Mouse (Mus musculus): ENCODE measurements at regions not wholly inside any gene's neighbourhood (a gene's known extent, or its start where the extent isn't known, plus 50 kb on each side); places are given as distances from the start of the nearest gene placed in this dataset.

DNA sequence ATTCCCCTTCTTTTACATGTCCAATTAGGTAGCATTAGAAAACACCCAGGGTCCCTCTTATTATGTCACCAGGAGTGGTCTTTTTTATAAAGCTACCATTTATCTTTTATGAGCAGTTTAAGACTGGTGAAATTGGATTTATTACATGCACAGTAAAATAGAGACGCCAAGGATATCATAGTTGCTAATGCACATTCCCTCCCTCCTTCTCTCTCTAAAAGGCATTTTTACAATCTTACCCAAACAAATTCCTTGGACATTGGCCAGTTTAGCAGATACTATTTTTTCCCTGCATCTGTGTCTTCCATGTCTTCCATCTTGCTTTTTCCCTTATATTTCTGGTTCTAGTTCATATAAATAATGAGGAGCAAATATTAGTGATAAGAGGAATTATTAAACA, 186.7 kb upstream of the Robo2 start:
- DNase-seq (ENCODE audit: low spot score): no peak

DNA sequence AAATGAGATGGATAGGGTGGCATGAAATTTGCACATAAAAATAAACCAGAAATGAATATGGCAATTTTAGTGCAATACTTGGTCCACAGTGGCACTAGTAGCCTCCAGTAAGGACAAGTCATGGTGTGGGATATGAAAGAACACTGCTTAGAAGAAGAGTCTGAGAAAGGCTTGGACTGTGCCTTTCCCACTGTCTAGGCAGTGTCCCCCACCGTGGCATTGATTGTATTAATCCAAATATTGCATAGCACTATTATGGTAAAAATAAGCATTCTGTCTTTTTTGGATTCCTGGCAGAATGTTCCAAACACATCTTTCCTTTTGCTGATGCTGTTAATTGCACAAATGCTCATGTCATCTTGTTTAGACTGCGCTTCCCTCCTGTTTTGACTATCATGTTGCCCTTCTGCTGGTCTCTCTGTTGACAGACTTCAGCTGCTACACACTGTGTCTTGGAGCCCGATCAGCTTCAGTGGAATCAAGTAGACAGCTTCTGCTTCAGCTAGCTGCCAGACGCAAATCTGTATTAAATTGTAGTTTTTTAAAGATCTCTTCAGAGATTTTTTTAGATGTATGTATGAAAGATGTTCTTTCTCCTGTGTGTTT, 186.2 kb upstream of the Robo2 start:
- DNase-seq (ENCODE audit: low spot score): peak; percentile 48

DNA sequence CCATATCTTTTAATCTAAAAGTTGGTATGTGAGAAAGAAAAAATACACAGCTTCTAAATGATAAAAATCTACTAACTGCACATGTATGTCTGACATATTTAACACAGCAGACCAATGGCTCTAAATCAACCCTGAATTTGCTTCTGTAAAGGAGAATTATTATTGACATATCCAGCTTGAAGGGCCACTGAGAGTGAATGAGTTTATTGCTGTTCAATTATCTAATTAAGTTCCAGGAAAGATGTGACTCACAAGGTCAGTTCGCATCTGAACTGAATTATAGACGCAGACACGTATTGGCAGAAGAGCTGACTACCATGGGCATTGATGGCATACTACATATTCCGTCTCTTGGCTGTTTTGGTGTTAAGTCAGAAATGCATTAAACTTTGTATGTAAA, 180.3 kb upstream of the Robo2 start:
- no peak for DNase-seq (ENCODE audit: low spot score)

DNA sequence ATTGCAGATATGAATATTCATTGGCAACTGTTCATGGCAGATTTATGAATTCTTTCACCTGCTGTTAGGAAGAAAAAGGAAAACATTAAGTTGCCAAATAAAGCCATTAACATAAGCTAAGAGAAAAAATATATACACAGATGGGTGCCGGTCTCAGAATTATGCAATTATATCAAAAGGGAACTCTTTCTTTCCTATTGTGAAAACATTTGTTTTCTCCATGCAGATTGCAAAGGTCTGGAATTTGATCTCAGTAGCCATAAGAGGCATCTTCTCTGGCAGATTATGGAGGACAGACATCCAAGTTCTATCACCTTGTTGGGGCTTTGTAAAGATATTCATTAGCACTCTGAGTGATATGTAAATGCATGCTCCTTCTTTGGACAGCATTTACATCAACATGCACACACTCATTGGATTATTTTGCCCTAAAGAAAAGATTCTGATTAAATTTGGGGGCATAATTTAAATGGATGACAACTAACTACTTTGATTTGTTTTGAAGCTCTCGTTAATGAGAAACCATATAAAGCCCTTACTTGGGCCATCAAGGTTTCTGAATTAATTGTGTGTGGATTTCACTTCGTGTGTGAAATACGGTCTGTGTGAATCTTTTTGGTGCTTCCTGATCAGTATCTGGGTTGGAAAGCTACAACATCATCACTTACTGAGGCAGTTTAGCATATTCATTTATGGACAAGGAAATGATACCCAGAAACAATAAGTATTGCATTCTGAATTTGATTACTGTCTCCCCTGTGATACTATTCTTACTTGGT, 171.2 kb upstream of the Robo2 start:
- peak; percentile 9 for DNase-seq (ENCODE audit: low spot score)

DNA sequence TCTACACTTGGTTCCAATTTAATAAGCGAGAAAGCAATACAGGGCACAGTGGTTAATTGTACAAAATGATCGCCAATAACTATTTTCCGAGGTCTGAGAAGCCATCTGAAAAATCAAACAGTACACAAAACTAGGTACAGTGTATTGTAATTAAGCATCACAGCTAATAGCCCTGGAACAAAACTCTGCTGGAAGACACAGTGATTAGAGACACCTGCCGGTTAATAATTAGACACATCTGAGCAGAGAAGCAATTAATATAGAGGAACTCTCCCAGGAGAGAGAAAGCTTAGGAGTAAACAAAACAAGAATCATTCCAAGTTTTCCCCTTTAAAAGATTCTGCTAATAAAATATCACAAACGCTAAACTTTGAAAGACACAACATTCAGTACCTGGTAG, 136.7 kb upstream of the Robo2 start:
- no peak for DNase-seq (ENCODE audit: low spot score)

DNA sequence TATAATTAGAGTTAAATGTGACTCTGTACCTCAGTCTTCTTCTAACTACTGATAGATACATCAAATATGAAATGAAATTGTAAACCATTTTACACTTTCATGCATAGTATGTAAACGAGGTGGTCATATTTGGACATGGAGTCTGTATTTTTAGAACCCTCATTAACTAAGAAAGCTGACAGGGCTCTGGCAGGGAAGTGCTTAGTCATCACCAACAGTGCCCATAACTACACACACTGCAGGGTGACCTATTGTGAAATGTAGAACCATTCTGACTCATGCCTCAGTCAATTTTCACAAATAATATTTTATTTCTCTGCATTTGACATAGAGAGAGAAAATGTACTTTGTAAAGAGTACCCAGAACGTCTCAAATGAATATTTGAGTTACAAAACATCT, 118.9 kb upstream of the Robo2 start:
- DNase-seq (ENCODE audit: low spot score): no peak

DNA sequence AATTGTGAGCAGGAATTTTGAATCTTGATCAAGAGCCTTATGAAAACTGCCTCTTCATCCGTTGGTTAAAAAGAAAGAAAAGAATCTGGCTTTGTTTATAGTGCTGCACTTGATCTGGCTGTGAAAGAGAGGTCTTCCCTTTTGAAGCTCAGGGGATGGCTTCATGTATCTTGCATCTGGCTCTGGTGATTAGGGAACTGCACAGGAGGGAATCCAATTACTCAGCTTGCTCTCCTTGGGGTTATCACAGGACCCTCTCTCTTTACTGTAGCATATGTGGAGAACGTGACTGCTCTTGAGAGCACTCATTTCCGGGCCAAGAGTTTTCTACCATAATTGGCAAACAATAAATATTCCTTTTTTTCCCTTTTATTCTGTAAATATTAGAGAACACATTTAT, 116.6 kb upstream of the Robo2 start:
- DNase-seq (ENCODE audit: low spot score): no peak

DNA sequence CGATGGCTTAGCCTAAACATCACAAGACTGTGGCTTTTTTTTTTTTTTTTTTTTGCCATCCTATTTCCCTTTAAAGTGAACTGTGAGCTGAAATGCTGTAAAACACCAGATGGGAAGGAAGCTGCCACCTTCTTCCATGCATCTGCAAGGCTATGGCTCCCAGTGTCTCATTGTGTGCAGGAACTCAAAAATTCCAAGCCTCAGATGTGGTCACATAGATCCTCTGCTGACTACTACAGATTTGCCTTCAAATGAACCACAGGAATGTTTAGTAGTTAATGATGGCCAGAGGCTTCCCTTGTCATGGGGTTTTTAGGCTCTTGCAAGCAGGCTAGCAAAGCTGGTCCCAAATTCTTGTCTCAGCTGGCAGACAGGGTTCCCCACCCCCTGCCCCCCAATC, 114.9 kb upstream of the Robo2 start:
- DNase-seq (ENCODE audit: low spot score): no peak

DNA sequence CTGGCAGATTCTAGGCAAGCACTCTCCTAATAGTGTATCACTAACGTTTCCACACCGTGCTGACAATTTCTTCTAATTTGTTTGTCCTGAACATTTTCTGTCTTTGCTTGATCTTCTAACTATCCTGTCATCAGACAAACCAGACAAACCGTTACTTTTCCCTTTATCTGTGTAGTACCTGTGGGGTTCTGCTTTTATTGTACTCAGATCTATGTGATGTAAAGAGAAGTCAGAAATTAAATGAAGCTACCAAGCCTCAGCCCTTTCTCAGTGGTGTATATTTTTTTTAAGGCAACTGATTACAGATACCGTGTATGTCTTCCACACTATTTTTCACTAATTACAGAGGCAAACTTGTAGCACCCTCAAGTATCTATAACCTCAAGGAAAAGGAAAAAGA, 108.9 kb upstream of the Robo2 start:
- no peak for DNase-seq (ENCODE audit: low spot score)

DNA sequence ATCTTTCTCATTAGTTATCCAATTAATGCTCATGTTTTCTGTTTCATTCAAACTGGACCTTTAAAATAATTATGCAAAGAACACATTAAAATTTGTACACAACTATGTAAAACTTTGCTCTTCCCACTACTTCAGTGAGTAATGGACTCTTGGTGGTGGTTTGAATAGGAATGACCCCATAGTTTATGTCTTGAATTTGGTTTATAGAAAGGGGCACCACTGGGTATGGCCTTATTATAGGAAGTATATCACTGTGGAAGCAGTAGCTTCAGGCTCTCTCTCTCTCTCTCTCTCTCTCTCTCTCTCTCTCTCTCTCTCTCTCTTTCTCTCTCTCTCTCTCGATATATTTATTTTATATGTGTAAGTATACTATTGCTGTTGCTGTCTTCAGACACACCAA, 106.3 kb upstream of the Robo2 start:
- no peak for DNase-seq (ENCODE audit: low spot score)

DNA sequence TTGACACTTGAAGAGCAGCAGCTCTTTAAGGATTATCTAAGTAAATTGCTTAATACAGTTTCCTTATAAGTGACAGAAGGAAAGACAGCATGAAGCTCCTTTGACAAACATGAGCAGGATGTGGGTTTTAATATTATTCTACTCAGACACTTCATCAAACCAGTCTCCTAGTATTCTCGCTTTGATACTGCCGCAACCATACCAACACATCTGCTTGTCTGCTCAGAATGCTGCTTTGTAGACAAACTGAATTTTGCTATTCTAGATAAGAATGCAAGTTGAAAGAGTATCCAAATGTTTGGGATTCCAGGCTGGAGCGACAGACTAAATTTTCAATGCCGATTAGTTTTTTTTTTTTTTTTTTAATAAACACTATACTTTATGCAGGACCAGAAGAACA, 105.7 kb upstream of the Robo2 start:
- no peak for DNase-seq (ENCODE audit: low spot score)

DNA sequence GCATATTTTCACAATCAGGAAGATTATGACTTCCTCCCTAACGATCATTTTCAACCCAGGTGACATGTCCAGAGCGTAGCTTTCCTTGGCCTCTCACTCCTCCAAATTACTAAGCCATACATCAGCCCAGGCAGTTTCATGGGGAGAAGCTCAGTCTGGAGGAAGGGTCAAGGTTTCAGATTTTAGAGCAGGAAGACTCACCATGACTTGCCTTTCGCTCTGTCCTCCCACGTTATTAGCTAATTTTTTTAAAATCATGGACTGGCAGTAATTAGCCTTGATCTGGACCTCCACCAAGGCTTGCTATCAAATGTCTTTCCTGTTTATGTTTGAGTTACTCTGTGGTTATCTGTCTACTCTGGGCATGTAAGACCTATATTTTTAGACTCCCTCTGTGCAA, 102.9 kb upstream of the Robo2 start:
- DNase-seq (ENCODE audit: low spot score): no peak

DNA sequence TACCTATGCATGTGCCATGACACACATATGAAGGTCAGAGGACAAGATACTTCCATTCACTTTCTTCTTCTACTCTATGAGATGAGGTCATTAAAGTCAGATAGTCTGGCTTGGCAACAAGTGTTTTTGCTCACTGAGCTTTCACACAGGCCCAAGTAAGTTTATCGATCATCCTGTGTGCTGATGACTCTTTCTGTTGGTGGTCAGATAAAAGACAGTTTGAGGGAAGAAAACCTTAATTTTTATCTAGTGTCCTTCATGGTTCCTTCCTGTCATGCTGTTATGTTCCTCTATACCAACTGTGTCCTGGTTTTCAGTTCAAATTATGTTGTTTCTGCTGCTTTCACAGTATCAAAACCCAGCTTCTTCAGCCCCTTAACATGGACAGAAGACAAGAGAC, 98.8 kb upstream of the Robo2 start:
- DNase-seq (ENCODE audit: low spot score): no peak

DNA sequence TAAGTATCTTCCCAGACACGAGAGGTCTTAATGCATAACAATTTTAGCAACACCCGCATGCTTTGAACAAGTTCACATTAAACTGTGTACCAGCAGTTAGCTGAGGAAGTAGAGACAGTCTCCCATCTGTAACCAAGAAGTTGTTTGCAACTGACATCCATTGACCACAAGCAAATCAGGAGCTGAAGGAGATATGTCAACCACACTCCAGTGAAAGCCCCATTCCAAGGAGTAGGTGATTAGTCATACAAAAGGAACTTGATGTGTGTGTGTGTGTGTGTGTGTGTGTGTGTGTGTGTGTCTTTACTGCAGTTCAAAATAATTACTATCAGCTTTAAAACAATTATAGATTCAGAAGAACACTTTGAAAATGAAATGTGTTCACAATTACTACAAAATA, 97.9 kb upstream of the Robo2 start:
- DNase-seq (ENCODE audit: low spot score): no peak

DNA sequence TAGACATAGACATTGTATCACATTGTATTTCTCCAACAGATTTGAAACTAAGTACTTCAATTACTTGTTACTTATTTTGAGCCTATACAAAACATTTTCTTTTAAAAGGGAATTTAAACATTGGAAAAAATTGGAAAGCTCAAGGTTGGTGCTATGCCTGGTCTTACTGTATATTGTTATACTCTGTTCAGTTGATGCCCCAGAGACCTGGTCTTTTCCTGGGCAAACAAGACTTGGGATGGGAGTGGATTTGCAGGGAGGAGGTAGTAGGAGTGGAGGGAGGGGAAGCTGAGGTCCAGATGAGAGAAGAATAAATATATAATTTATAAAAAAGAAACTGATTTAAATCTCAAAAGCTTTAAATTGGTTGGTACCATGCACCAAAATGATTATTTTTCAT, 95.1 kb upstream of the Robo2 start:
- no peak for DNase-seq (ENCODE audit: low spot score)

DNA sequence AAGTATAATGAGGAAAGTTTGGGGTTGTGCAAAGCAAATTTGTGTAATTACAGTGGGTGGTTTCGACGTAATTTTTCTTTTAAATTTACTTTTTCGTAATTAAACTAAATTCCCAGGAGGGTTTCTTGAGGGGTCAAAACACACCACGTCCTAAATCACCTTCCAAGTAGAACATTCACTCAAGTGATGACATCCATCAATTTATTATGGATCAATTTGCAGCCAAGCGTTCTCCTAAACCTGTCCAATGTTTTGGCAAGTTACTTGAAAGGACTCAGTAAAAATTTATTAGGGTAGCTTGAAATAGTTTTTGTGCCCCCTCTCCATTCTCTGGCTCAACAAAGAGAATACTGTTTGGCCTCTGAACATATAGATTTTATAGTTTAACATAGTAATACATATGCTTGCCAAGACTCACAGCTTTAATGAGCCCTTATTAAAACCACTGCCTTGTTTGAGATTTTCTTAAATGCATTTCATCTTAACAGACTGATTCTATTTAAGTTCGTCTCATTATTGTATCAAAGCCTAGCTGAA, 94.6 kb upstream of the Robo2 start:
- no peak for DNase-seq (ENCODE audit: low spot score)

DNA sequence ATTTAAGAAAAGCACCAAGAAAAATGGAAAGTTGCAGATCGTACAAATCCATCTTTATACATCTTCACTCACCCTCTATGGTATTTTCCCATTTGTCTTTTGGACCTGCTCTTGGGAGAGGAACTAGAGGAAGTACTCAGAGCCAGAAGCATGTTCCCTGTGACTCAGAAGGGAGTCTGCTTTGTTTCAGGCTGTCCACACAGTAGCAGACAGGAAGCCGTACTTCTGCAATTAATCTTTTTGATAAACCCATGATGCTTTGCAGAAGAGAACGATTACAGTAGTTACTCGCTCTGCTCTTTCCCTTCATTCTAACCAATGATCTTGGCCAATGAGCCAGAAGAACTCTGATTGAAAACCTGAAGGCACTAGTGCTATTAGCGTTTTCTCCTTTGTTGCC, 92.8 kb upstream of the Robo2 start:
- DNase-seq (ENCODE audit: low spot score): no peak

DNA sequence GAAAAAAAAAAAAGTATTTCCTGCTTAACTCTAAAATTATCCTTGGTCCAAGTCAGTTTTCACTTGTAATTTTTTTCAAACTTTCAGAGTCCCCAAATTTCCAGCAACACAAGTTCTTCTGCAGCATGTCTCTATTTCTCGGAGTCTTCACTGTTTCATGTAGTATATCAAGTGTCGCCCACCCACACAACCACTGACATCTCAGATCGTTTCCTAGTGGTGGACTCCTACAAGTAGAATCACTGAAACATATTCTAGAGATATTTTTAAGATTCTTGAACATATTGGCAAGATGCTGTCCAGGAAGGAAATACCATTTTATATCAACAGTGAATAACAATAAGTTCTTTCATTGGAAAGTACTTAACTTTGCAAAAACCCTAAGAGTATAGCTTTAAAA, 89.1 kb upstream of the Robo2 start:
- no peak for DNase-seq (ENCODE audit: low spot score)

DNA sequence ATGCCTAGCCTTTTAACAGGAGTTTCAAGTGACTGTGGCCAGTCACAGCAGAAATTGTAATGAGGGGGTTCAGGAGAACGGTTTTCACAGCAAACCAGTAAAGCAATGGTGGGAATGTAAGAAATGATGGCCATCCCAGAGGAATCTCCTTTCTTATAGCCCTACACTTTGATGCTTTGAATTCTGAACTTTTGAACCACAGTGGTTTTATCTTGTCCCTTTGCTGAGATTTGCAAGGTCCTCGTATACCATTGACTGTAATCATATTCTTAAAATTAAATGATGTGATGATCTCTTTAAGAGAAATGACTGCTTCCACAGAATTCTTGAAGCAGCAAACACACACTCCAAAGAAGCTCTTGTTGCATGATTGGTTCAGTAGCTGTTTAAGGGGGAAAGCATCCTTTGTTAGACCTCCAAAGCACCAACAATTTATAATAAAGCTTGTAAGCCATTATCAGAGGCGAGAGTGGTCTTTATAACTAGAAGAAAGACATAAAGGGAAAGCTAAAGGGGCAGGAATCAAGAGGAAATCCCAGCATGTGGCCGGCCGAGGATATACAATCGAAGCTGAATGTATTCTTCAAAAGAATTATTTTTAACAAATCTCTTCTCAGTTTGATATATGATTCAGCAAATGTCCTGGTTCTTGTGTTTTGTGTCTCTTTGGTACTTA, 56.3 kb upstream of the Robo2 start:
- DNase-seq (ENCODE audit: low spot score): no peak

DNA sequence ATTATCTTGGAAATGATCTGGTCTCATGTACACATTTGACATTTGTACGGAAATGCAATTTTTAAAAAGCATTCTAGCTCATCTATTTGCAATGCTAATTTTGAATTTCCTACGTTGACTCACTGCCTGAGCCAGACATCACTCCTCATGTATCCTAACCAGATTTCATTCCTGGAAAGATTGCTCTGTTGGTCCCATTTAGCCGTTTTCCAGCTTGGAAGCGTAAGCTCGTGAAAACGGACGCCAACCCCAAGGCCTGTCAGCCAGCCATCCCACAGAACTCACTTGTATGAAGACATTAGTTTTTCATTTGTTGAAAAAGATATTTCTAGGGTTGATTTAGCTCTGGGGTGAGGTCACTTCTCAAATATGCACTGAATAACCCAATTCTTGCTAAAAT, 55.5 kb upstream of the Robo2 start:
- DNase-seq (ENCODE audit: low spot score): no peak

DNA sequence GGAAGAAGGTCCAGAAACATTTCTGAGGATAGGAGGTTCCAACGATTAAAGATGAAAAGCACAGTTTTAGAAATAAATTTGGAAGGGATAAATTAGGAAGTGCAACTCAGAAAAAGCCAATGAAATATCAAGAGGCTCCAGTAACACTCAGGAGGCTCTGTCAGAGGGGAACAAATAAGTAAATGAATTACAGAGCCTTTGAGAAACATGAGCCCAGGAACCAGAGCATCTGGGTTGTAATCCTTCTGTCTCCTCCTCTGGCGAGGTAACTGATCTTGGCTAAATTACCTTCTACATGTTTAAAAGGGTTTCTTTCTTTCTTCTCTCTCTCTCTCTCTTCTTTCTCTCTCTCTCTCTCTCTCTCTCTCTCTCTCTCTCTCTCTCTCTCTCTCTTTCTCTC, 53.2 kb upstream of the Robo2 start:
- DNase-seq (ENCODE audit: low spot score): no peak

DNA sequence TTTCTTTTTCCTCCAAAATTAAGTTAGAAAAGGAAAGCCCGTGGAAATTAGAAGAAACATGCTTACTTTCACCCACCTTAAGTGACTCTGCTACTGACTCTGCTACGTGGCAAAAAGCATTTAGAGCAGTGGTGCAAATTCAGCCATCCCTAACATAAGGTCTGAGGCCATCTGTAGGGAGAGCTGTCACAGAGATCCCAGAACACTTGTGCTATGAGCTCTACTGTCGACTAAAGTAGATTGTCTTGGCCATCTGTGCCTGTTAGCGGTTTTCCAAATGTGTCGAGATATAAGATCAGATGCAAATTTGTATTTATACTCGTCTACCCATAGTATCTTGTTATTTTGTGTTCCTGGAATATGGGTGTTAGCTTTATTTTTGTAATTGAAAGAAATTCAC, 52.7 kb upstream of the Robo2 start:
- DNase-seq (ENCODE audit: low spot score): no peak

DNA sequence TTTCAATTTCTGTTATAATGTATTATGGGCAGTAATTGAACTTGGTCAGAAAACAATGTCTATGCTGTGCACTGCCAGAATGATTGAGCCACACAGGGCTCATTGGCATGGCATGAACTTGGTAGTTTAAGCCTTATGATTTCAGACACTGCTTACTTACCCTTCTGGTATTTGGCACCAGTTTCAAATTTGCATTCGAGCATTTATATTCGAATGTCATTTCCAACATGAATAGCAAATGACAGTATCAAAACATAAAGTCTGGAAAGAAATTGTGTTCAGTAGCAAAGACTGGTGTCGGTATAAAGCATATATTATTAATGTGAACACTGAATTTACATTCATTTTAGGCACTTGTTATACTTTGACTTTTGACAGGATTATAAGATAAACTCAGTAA, 50.8 kb upstream of the Robo2 start:
- no peak for DNase-seq (ENCODE audit: low spot score)
